Mouse (Mus musculus) spleen, postnatal 0 days (tissue): Measurements from ENCODE around the gene Gm9. TPM values are rescaled to one million over a fixed set of nuclear protein-coding genes. Genes with fewer than 3 reads are reported as not detected.

Source experiments
- polyA plus RNA-seq: library from polyadenylated mRNA; unstranded; fragments of >200 nt; fragmentation: Nextera tagmentation; extraction: Ambion mirVana; gene quantifications from 2 replicates; pipeline ENCODE4 v1.2.1, GENCODE M21; 2015

Gm9 gene
- polyA plus RNA-seq: not detected in 2 replicates

GRCm38 (mm10) chrX:37210941-37211340 is at the start of gene Gm9:
TSS of gene Gm9 (minus strand) at chrX:37211041.

GRCm38 (mm10) chrX:37249619-37250018 is 38.8 kb upstream of the Gm9 start, which contains the start of gene Rhox3a:
TSS of gene Rhox3a (plus strand) at chrX:37249919.

GRCm38 (mm10) chrX:37244676-37245075 is 33.8 kb upstream of the Gm9 start, which contains the start of gene Rhox2a:
TSS of gene Rhox2a (plus strand) at chrX:37244976.

GRCm38 (mm10) chrX:37222158-37222557 is 11.3 kb upstream of the Gm9 start, which contains the start of gene Rhox1:
TSS of gene Rhox1 (minus strand) at chrX:37222258.

GRCm38 (mm10) chrX:37191105-37191743 is 19.6 kb downstream of the Gm9 start, which contains the start of the genes Ndufa1 and Rnf113a1:
TSS of gene Ndufa1 (minus strand) at chrX:37191163.
TSS of gene Rnf113a1 (plus strand) at chrX:37191245.

GRCm38 (mm10) chrX:37168742-37169141 is 42.1 kb downstream of the Gm9 start, which contains the start of gene Akap14:
TSS of gene Akap14 (minus strand) at chrX:37168842.

Other genes starting within 250 kb of the Gm9 start
- 7.2 and 8.9 TPM in 2 replicates for gene Sept6, start 219.2 kb downstream of the Gm9 start, polyA plus RNA-seq
- 0.12 and 0.36 TPM in 2 replicates for gene Sowahd, start 162.2 kb downstream of the Gm9 start, polyA plus RNA-seq
- gene Rpl39, start 125.6 kb downstream of the Gm9 start, polyA plus RNA-seq: 658 and 701 TPM in 2 replicates
- gene Upf3b, start 100.7 kb downstream of the Gm9 start, polyA plus RNA-seq: 21.4 and 22.3 TPM in 2 replicates
- 10.0 and 12.0 TPM in 2 replicates for gene Nkap, start 84.2 kb downstream of the Gm9 start, polyA plus RNA-seq
- gene Akap14, start 42.2 kb downstream of the Gm9 start, polyA plus RNA-seq: 0.17 and 0.18 TPM in 2 replicates
- gene Ndufa1, start 19.9 kb downstream of the Gm9 start, polyA plus RNA-seq: 372 and 394 TPM in 2 replicates
- 5.3 and 6.3 TPM in 2 replicates for gene Rnf113a1, start 19.8 kb downstream of the Gm9 start, polyA plus RNA-seq
- not detected in 2 replicates for gene Rhox1, start 11.2 kb upstream of the Gm9 start, polyA plus RNA-seq
- not detected in 2 replicates for gene Rhox2a, start 33.9 kb upstream of the Gm9 start, polyA plus RNA-seq
- gene Rhox3a, start 38.9 kb upstream of the Gm9 start, polyA plus RNA-seq: not detected in 2 replicates
- not detected in 2 replicates for gene Rhox4a, start 54.3 kb upstream of the Gm9 start, polyA plus RNA-seq
- not detected in 2 replicates for gene Rhox3a2, start 169.0 kb upstream of the Gm9 start, polyA plus RNA-seq
- not detected in 2 replicates for gene Rhox4a2, start 179.8 kb upstream of the Gm9 start, polyA plus RNA-seq
- gene Rhox2b, start 201.0 kb upstream of the Gm9 start, polyA plus RNA-seq: not detected in 2 replicates
- not detected in 2 replicates for gene Rhox4b, start 221.5 kb upstream of the Gm9 start, polyA plus RNA-seq
- not detected in 2 replicates for gene Rhox2c, start 242.6 kb upstream of the Gm9 start, polyA plus RNA-seq
- gene Rhox3c, start 247.5 kb upstream of the Gm9 start, polyA plus RNA-seq: not detected in 2 replicates